Mouse (Mus musculus): ENCODE measurements around the gene Vmn1r6. TPM values are rescaled to one million over a fixed set of nuclear protein-coding genes. Genes with fewer than 3 reads are reported as not detected.
"Not testable (repeated sequence)": the region's sequence is repeated elsewhere in the genome, so short reads cannot be mapped to it uniquely, and the experiment has no call there.

Vmn1r6 gene
- total RNA-seq (2014; fragmentation: Nextera tagmentation) (1.8 TPM in 1 of 2 replicates, not detected in the other), total RNA-seq (2017) (not detected in 2 replicates)

- ATAC-seq (replicated peaks; ENCODE audit: poor library complexity, severe bottlenecking), result no peak
These were observed at the start of gene Vmn1r6 for GRCm38 (mm10) chr6:56996943-56997342. TSS of gene Vmn1r6 (plus strand) at chr6:56997243.

GRCm38 (mm10) chr6:56956436-56956835 lies 40.6 kb upstream of the Vmn1r6 start:
- no peak for ATAC-seq (replicated peaks; ENCODE audit: poor library complexity, severe bottlenecking)

- ATAC-seq (replicated peaks; ENCODE audit: poor library complexity, severe bottlenecking), result no peak
These were observed 27.1 kb upstream of the Vmn1r6 start, which contains the start of gene Vmn1r5 for GRCm38 (mm10) chr6:56969973-56970372. TSS of gene Vmn1r5 (plus strand) at chr6:56970273.

GRCm38 (mm10) chr6:57025224-57025623 lies 28.2 kb downstream of the Vmn1r6 start, which contains the start of gene Vmn1r7:
TSS of gene Vmn1r7 (minus strand) at chr6:57025324.
- ATAC-seq (replicated peaks; ENCODE audit: poor library complexity, severe bottlenecking), result not testable (repeated sequence)

GRCm38 (mm10) chr6:57031984-57032383 lies 34.9 kb downstream of the Vmn1r6 start, which contains the start of gene Vmn1r8:
TSS of gene Vmn1r8 (plus strand) at chr6:57032284.
- ATAC-seq (replicated peaks; ENCODE audit: poor library complexity, severe bottlenecking), result no peak

- peak; percentile 92 for ATAC-seq (replicated peaks; ENCODE audit: poor library complexity, severe bottlenecking)
These were observed 37.6 kb downstream of the Vmn1r6 start for GRCm38 (mm10) chr6:57034674-57035073.

Other genes with a start within 250 kb of the Vmn1r6 start
- gene Kbtbd2, start 199.4 kb upstream of the Vmn1r6 start, total RNA-seq (2014; fragmentation: Nextera tagmentation), result 25.0 and 31.4 TPM in 2 replicates
- gene Kbtbd2, start 199.4 kb upstream of the Vmn1r6 start, total RNA-seq (2017), result 25.4 and 34.2 TPM in 2 replicates
- 4.6 and 8.7 TPM in 2 replicates for gene Fkbp9, start 165.2 kb upstream of the Vmn1r6 start, total RNA-seq (2014; fragmentation: Nextera tagmentation)
- 9.2 and 13.7 TPM in 2 replicates for gene Fkbp9, start 165.2 kb upstream of the Vmn1r6 start, total RNA-seq (2017)
- gene Nt5c3, start 73.3 kb upstream of the Vmn1r6 start, total RNA-seq (2014; fragmentation: Nextera tagmentation), result 62.8 and 82.7 TPM in 2 replicates
- gene Nt5c3, start 73.3 kb upstream of the Vmn1r6 start, total RNA-seq (2017), result 48.6 and 64.3 TPM in 2 replicates
- 0.92 TPM in 1 of 2 replicates, not detected in the other for gene Vmn1r4, start 73.2 kb upstream of the Vmn1r6 start, total RNA-seq (2014; fragmentation: Nextera tagmentation)
- gene Vmn1r4, start 73.2 kb upstream of the Vmn1r6 start, total RNA-seq (2017), result 0.98 and 1.6 TPM in 2 replicates
- not detected in 2 replicates for gene Vmn1r5, start 27.0 kb upstream of the Vmn1r6 start, total RNA-seq (2014; fragmentation: Nextera tagmentation)
- gene Vmn1r5, start 27.0 kb upstream of the Vmn1r6 start, total RNA-seq (2017), result not detected in 2 replicates
- gene Vmn1r7, start 28.1 kb downstream of the Vmn1r6 start, total RNA-seq (2014; fragmentation: Nextera tagmentation), result not detected in 2 replicates
- not detected in 2 replicates for gene Vmn1r7, start 28.1 kb downstream of the Vmn1r6 start, total RNA-seq (2017)
- not detected in 2 replicates for gene Vmn1r8, start 35.0 kb downstream of the Vmn1r6 start, total RNA-seq (2014; fragmentation: Nextera tagmentation)
- gene Vmn1r8, start 35.0 kb downstream of the Vmn1r6 start, total RNA-seq (2017), result not detected in 2 replicates
- not detected in 2 replicates for gene Vmn1r9, start 69.5 kb downstream of the Vmn1r6 start, total RNA-seq (2014; fragmentation: Nextera tagmentation)
- gene Vmn1r9, start 69.5 kb downstream of the Vmn1r6 start, total RNA-seq (2017), result not detected in 2 replicates
- gene Vmn1r10, start 112.2 kb downstream of the Vmn1r6 start, total RNA-seq (2014; fragmentation: Nextera tagmentation), result not detected in 2 replicates
- not detected in 2 replicates for gene Vmn1r10, start 112.2 kb downstream of the Vmn1r6 start, total RNA-seq (2017)
- gene Vmn1r11, start 136.2 kb downstream of the Vmn1r6 start, total RNA-seq (2014; fragmentation: Nextera tagmentation), result not detected in 2 replicates
- gene Vmn1r11, start 136.2 kb downstream of the Vmn1r6 start, total RNA-seq (2017), result not detected in 2 replicates
- not detected in 2 replicates for gene Vmn1r12, start 159.7 kb downstream of the Vmn1r6 start, total RNA-seq (2014; fragmentation: Nextera tagmentation)
- gene Vmn1r12, start 159.7 kb downstream of the Vmn1r6 start, total RNA-seq (2017), result not detected in 2 replicates
- gene Vmn1r13, start 206.0 kb downstream of the Vmn1r6 start, total RNA-seq (2014; fragmentation: Nextera tagmentation), result not detected in 2 replicates
- not detected in 2 replicates for gene Vmn1r13, start 206.0 kb downstream of the Vmn1r6 start, total RNA-seq (2017)
- gene Vmn1r14, start 234.4 kb downstream of the Vmn1r6 start, total RNA-seq (2014; fragmentation: Nextera tagmentation), result not detected in 2 replicates
- gene Vmn1r14, start 234.4 kb downstream of the Vmn1r6 start, total RNA-seq (2017), result not detected in 2 replicates

Measured in granulocyte monocyte progenitor cell, adult 5-6 weeks (primary cell).